Mouse (Mus musculus): ENCODE data around the gene Gm47841.

DNA sequence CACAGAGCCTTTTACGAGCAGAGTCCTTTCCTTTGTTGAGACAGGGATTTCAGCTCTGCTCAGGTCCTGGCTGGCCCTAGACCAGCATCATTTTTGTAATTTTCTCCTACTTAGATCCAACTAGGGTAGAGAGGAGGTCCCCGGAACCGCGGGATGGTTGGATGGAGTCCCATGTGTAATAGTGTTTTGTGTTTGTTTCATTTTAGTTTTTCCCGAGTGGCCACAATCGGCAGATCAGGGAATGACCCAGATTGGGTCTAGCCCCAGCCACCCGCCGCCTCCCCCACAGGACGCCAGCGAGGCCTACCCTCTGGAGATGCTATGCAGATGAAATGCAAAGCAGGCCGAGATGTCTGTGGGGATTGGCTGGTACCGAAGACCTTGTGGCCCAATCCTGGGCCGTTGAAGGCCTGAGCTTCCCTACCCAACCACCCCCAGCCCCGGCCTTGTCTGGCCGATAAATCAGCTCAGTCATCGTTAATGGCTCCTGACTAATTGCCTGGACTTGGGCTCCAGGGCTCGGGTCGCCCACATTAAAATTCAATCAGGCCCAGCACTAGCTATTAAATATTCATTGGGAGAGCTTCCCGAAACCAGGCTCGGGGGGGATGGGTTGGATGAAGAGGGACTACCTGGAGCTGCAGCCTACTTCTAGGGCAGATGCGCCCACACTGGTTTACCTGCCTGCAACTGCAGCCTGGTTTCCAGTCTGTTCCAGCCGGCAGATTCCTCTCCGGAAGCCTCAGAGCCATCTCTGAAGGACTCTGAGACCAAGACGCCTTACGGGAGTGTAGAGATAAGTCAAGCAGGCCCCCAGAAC lies 45.8 kb upstream of the Gm47841 start:
- no peak for TF ChIP-seq POLR2A (IDR thresholded peaks at IDR 0.05; ENCODE audit: low read depth, low read length)
- TF ChIP-seq CTCF (IDR thresholded peaks at IDR 0.05; ENCODE audit: extremely low read depth, insufficient read depth, insufficient read length, insufficient replicate concordance), result no peak
